Mouse (Mus musculus): Measurements from ENCODE around the gene Ripor2. TPM values are rescaled to one million over a fixed set of nuclear protein-coding genes. Genes with fewer than 3 reads are reported as not detected.

Gene Ripor2
- total RNA-seq, 2 experiments from 2014 or later: 24.0 to 50.4 TPM

- peak; percentile 50 for ATAC-seq (replicated peaks; ENCODE audit: poor library complexity)
These were observed 1.2 kb upstream of the Ripor2 start for GRCm38 (mm10) chr13:24580759-24581158.

DNA sequence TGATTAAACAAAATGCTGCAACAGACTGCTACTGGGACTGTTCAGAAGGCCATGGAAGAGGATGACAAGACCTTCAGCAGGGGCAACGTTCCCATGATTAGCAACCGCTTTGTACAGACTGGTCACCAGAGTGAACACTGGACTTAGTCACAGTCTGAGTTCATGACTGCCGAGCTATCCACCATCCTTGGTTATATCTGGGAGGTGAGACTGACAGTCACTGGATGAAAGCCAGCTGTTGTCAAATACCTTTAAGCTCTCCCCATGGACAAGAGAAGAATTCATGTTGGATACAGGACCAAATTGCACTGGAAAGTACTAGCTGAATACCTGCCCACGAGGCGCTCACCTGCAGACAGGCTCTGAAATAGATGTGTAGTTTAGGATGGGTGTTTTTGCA lies 2.4 kb downstream of the Ripor2 start:
- no peak for ATAC-seq (replicated peaks; ENCODE audit: poor library complexity)

- no peak for ATAC-seq (replicated peaks; ENCODE audit: poor library complexity)
These were observed 2.9 kb downstream of the Ripor2 start for GRCm38 (mm10) chr13:24584841-24585240.

DNA sequence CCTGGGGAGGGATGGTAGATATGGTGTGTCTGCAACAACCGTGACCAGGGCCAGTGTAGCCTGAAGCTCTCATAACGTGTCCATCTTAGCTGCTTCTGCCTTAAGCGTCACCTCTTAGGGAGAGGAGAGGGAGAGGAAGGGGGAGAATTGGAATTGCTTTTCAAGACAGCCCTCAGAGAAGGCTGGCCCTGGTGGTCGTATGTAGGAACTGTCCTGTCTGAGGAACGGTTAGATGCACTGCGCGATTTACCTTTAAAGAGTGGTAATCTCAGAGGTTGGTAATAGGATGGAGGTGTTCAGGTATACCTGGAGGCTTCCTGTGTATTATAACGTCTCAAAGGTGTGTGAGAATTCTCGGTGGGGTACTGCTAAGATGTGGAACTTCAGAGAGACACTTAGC lies 3.4 kb downstream of the Ripor2 start:
- ATAC-seq (replicated peaks; ENCODE audit: poor library complexity): no peak

- no peak for ATAC-seq (replicated peaks; ENCODE audit: poor library complexity)
These were observed 5.4 kb downstream of the Ripor2 start for GRCm38 (mm10) chr13:24587192-24587895.

GRCm38 (mm10) chr13:24588603-24589002 lies 6.6 kb downstream of the Ripor2 start:
- ATAC-seq (replicated peaks; ENCODE audit: poor library complexity): no peak

DNA sequence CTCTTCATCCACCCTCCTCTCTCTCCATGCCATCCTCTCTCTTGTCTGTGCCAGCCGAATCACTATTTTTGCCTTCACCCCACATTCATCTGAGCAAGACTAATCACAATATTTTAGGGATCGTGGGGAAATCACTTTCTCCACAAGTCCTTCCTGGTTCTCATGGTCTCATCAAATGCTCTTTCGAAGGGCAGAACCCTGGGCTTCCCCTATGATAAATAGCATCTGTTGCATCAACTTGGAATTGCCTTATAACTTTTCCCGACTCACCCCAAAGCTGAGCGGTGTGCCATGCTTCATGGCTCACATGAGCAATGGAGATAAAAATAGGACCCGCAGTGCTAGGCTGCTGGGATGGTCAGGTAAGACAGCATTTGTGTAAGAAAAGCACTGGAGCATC lies 9.7 kb downstream of the Ripor2 start:
- ATAC-seq (replicated peaks; ENCODE audit: poor library complexity): no peak

- no peak for ATAC-seq (replicated peaks; ENCODE audit: poor library complexity)
These were observed 12.3 kb downstream of the Ripor2 start for GRCm38 (mm10) chr13:24594303-24594702.

DNA sequence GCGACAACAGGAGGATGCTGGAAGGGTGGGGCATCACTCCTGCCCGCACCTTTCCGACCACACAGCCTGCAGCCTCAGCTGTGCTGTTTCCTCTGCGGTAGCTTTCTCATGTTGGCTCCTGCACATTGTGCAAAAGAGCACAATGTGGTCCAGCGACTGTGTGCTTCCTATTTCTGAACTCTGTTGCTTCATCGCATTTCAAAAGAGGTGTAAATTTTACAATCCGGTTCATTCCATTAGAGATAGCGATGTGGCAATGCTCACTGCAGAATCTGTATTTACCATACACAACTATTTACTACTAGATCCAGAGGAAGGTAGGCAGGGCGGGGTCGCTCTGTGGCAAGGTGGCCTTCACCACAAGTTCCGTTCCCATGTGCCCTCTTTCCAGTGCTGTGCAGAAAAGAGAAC lies 17.6 kb downstream of the Ripor2 start:
- ATAC-seq (replicated peaks; ENCODE audit: poor library complexity): peak; percentile 78

GRCm38 (mm10) chr13:24602978-24603377 lies 21.0 kb downstream of the Ripor2 start:
- peak; percentile 65 for ATAC-seq (replicated peaks; ENCODE audit: poor library complexity)

DNA sequence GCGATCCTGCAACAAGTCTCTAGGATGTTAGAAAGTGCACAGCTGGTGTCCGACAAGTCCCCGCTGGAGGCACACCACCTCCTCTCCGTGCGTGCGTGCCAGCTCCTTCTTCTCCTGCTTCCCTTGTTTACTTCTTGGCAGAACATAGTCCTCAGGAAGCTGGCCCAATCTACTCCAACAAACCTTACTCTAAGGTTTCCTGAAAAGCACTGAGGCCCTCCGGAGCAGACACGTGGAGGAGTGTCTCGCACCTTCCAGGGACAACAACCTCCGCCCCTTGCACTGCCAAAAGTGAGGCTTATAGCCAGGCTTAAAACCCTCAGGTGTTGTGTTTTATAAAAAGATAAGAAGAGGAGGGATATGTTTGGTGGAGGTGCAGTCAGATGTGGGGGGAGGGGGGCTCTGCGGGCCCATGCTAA lies 21.6 kb downstream of the Ripor2 start:
- no peak for ATAC-seq (replicated peaks; ENCODE audit: poor library complexity)

- no peak for ATAC-seq (replicated peaks; ENCODE audit: poor library complexity)
These were observed 22.1 kb downstream of the Ripor2 start for GRCm38 (mm10) chr13:24604096-24604495.

DNA sequence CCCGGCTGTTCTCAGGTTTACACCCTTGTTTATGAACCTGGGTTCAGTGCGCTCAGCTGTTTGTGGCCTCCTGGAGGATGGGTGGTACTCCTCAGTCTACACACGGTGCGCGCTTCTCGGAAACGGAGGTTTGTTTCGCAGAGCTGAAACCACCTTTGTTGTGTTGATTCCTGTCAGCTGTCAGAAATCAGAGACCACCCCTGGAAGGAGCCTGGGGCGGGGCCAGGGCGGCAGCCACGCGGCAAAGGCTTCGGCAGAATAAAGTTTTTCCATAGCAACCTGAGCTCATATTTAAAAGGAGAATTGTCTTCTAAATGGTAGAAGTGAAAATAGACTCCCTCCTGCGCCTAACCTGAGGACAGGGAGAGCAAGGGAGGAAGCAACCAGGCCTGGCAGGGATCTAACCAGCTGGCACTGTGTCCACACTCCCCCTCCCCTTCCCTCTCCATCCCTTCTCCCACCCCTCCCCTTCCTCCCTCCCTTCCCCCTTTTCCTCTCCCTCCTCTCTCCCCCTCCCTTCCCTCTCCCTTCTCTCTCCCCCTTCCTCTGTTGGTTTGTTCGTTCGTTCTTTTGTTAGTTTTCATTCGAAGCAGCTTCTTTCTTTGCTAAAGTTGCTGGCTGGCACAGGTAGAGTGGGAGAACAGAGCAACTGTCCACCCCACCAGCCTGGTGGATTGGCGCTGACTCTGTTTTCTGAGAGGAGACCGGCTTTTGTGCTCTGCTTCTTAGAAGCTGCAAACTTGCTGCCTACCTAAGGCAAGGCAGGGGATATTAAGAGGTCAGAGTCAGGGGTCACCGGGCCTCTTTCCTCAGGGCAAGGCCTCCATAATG lies 23.0 kb downstream of the Ripor2 start:
- no peak for ATAC-seq (replicated peaks; ENCODE audit: poor library complexity)

GRCm38 (mm10) chr13:24605755-24606154 lies 23.8 kb downstream of the Ripor2 start:
- ATAC-seq (replicated peaks; ENCODE audit: poor library complexity): no peak

GRCm38 (mm10) chr13:24607961-24608360 lies 26.0 kb downstream of the Ripor2 start:
- ATAC-seq (replicated peaks; ENCODE audit: poor library complexity): no peak

DNA sequence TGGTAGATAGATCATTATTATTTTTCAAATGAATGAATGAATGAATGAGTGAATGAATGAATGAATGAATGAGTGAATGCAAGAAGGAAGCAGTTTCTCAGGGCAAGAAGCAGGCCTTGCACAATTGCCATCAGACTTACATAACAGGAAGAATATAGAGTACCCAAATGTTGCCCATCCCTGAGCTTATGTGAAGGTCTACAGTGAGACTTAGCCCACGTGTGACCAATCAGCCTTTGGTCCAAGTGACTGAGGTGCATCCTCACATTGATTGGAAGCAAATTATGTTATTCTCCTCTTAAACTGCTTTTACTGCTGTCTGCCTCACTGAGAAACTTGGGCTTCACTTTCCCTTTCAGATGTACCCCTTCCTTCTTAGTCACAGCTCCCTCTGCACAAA lies 26.7 kb downstream of the Ripor2 start:
- ATAC-seq (replicated peaks; ENCODE audit: poor library complexity): no peak

DNA sequence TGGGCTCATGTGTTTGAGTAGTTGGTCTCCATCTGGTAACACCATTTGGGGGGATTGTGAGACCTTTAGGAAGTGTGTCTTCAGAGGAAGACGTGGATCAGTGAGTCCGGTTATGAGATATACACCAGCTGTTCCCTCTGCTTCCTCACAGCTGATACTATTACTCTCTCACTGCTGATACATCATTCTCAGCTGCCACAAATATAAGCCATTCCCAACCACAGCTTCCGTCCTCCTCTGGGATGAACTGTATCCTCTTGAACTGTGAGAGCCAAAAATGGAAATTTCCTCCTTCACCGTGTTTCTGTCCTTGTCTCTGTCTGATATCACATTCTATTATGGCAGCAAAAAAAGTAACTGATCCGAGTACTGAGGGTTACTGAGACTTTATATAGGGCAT lies 28.9 kb downstream of the Ripor2 start:
- ATAC-seq (replicated peaks; ENCODE audit: poor library complexity): no peak

DNA sequence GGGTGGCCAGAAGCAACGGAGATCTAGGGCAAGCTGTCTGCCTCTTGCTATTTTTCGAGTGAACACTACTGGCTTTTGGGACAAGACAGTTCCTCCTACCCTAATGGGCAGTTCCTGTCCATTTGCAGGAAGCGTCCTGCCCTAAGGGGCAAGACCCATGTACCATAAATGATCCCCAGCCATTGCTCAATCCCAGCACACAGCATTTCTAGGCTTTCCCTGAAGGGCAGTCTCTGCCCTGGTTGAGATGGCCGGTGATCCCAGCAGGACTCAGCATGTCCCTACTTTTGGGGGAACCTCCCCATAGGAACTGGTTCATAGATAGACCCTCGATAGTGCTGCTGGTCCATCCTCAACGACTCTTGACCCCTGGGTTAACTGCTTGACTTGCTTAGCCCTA lies 31.0 kb downstream of the Ripor2 start:
- ATAC-seq (replicated peaks; ENCODE audit: poor library complexity): no peak

DNA sequence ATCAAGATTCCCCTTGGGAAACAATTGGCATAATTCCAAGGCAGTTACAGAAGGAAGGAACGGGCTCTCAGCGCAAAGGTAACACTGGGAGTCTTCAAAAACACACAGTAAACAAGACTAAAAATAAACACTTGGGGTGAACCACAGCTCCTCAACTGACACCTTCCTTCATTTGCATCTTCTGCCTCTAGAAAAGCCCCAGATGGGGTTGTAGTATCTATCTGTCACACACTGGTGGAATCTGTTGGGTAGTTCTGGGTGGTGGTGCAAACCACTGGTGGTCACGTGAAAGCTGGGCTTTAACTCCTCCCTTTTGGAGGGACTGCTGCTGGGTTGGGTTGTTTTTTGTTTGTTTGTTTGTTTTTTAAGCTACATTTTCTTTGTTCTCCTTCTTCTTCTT lies 31.4 kb downstream of the Ripor2 start:
- peak; percentile 66 for ATAC-seq (replicated peaks; ENCODE audit: poor library complexity)

DNA sequence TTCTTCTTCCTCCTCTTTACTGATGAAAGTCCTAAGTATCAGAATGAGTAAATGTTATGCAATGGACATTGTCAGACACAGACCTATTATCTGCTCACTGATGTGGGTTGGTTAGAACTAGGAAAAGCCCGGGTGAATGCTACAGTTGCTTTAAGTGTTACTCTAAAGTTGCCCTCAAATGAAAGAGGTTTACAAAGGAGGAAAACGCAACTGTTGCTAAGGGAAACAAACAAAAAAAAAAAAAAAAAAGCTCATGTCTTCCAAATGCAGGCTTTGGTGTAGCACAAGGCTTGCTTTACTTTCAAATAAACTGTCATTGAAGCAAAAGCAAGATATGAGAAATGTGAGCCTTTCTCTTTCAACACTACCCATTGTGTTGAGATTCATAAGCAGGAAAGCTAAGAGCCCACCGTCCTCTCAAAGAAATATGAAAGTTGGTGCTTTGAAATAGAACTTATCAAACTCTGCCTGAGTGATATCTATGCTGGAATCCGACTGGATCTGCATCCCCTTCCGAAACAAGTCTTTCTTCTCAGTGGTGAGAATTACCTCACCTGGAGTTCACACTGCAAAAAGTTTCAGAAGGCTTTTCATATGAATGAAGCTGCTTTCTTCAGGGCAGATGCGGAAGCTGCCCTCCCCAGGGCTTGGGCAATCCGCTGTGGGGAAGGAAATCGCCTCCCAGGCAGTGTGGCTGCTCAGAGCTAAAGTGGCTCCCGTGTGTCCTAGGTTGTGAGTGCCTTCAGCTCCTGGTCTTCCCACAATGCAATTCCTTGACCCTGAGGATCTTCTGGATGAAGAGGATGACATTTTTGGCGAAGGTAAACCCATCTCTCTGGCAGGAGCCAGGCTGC lies 32.2 kb downstream of the Ripor2 start:
- ATAC-seq (replicated peaks; ENCODE audit: poor library complexity): peak; percentile 60

- ATAC-seq (replicated peaks; ENCODE audit: poor library complexity): peak; percentile 27; the same call in 1 of the 2 replicates
These were observed 34.1 kb downstream of the Ripor2 start for GRCm38 (mm10) chr13:24615921-24616565.
